Mouse (Mus musculus) urinary bladder, postnatal 4 days (tissue): Measurements from ENCODE around the gene Ankle1.

ENCODE experiments used
- DNase-seq, 2 experiments: peaks; one replicate each; pipeline ENCODE4 v3.0.0; 2021 to 2022; ENCODE audit warnings: low spot score in 2 of 2

Gene Ankle1

DNA sequence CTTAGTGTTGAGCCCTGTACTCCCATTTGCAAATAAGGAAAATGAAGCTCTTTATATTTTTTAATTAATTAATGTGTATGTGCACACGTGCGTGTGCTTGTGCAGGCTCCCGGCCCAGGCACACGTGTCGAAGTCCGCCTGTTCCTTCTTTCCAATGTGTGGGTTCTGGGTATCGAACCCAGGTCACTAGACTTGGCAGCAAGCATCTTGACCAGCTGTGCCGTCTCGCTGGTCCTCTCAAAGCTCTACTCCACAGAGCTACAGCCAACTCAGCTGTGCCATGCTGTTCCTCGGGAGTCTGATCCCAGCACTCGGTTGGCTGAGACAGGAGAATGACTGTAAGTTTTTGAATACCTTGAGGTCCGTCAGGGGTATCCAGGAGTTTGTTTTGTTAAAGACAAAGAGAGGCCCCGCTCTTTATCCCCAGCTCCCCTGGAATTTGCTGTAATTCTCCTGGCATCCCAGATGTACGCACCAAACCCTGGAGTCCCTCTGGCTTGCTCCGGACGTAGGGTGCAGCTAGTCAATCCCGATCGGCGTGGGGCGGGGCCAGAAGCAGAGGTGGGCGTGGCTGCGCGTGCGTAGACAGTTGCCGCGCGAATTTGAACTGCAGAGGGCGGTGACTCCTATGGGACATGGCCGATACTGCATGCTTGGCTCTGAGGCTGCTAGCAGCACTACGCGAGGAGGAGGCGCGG is at the start of gene Ankle1:
TSS of gene Ankle1 (plus strand) at position 610 of the 698 bp plus-strand sequence.
- peak; percentile 94 to 97 for DNase-seq

DNA sequence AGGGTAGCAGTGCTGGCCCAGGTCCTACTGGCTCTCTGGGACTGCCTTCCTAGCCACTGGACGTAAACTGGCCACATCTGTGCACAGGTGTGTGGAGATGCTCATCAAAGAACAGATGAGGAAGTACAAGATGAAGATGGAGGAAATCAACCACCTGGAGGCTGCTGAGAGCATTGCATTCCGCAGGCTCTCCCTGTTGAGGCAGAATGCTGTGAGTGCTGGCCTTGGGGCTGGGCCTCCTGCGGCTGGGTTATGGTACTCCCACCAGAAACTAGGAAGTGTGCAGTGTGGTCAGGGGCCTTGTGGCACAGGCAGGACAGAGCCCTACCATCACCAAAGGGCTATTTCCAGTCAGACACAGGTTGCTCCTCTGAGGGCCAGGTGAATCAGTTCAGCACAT is 47.8 kb upstream of the Ankle1 start:
- no peak for DNase-seq

DNA sequence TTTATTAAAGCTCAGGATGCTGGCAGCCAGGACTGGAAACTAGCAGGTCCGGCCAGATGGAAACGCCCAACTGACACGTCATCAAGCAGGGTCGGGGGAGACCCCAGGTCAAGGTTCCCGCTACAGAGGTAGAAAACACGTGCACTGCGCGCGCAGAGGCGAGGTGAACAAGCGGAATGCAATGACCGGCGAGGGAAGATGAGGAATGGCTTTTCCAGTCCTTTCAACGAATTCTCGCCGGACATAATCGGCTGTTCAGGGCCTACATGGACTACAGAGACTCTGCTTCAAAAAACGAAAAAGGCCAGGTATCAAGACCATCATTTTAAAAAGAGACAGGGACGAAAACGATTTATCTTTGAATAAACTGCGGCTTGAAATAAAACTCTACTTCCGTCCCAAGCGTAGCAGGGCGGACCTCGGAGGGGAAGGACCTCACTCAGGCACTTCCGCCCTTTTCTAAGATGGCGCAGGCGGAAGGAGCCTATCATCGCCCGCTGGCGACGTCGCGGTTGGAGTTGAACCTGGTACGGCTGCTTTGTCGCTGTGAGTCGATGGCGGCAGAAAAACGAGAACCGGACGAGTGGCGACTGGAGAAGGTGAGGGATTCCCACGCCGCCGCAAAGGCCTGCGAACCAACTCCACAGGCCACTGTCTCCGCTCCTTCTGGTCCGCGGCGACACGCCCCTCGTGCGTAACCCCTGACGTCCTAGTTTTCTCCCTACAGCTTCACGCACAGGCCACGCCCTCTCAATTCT is 38.9 kb upstream of the Ankle1 start, which contains the start of gene Use1:
TSS of gene Use1 (plus strand) at position 78 of the 758 bp plus-strand sequence.
- DNase-seq = peak; percentile 85 to 86

DNA sequence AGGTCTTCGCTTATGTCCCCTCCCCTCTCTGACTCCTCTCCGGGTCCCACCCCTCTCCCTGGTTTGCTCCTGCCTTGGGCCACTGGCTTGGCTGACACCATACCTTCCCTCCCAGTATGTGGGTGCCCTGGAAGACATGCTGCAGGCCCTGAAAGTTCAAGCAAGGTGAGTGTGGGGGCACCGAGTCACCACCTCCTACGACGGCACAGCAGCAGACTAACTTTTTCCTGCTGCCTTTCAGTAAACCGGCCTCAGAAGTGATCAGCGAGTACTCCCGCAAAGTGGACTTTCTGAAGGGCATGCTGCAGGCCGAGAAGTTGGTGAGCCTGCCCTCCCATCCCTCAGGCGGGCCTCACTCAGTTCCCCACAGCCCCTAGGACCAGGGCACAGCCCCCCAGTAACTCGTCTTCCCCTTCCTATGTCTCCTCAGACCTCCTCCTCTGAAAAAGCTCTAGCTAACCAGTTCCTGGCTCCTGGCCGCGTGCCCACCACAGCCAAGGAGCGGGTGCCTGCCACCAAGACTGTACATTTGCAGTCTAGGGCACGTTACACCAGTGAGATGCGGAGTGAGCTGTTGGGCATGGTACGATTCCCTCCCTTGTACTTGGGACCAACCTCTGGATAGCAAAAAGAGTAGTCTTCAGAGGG is 38.2 kb upstream of the Ankle1 start:
- DNase-seq = no peak

DNA sequence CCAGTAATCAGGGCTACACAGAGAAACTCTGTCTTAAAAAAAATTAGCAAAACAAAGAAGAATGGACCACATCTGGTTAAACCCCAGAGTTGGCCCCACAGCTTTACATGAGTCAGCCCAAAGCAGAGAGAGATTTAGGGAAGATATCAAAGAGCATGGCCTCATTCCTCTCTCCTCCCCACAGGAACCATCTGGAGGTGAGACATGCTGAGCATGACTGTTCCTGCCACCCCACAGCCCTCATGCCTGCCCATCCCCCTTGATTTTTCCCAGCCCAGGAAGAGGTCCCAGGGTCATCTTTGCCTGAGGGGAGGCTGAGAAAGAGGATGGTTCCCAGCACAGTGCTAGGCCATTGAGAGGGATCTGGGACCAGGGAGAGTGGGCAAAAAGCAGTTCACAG is 37.4 kb upstream of the Ankle1 start:
- DNase-seq = no peak

DNA sequence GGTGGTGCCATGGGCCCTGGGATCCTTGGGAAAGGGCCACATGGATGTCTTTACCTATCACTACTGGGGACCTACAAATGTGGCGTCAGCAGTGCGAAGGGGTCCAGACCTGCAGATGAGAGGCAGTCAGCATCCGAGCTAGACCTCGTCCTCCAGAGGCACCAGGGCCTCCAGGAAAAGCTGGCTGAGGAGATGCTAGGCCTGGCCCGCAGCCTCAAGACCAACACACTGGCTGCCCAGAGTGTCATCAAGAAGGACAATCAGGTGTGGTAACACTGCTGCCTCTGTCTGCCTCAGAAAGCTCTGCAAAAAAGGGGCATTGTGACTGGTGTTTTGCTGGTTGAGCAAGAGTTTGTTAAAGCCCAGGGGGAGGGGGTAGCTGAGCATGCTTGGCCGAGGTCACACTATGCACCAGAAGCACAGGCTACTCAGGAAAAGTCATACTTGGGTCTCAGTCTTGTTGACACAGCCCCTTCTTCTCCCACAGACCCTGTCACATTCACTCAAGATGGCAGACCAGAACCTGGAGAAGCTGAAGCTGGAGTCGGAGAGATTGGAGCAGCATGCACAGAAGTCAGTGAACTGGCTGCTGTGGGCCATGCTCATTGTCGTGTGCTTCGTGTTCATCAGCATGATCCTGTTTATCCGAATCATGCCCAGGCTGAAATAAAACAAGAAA is 36.6 kb upstream of the Ankle1 start:
- DNase-seq = no peak

DNA sequence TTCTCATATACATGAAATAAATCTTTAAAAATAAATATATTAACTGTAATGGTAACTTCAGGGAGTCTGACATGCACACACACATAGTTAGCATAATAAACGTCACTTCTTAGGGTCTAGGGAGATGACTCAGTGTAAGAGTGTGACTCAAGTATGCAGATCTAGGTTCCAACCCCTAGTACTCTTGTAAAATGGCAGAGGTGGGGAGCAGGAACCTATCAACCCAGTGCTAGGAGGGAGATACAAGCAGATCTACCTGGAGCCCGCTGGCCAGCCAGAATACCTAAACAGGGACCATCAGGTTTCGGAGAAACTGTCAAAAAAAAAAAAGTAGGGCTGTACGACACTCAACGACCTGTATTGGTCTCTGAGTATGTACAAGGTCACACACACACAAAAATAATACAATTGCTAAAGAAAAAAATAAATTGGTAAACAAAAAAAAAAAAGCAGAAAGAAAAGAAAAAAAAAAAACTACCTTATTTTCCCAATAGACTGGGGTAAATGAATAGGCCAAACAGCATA is 35.0 kb upstream of the Ankle1 start:
- DNase-seq = no peak

DNA sequence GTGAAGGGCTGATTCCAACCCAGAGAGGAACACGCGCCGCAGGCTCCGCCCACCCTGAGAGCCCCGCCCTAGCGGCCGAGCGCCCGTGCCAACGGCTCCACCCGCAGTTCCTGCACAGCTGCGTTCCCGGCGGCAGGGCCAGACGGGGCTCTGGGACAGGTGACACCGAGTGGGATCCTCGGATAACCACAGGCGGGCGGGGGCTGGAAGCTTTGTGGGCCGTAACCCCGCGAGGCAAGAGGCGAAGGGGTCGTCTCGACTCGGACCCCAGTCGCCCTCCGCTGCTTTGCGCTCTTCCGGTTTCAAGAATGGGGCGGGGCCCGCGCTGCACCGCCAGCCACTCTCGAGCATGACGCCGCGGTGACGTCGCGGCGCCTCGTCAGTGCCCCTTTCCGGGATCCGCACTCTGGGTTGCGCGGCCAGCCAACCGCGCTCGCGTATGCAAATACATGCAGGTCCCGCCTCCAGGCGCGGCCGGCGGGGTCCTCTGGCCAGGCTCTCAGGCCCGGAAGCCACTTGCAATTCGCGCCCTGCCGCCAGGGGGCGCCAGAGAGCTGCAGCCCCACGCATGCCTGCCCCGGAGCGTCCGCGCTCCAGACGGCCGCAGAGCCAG is 34.5 kb upstream of the Ankle1 start, which contains the start of gene Ocel1:
TSS of gene Ocel1 (plus strand) at position 63 of the 613 bp plus-strand sequence.
- DNase-seq = peak; percentile 96

DNA sequence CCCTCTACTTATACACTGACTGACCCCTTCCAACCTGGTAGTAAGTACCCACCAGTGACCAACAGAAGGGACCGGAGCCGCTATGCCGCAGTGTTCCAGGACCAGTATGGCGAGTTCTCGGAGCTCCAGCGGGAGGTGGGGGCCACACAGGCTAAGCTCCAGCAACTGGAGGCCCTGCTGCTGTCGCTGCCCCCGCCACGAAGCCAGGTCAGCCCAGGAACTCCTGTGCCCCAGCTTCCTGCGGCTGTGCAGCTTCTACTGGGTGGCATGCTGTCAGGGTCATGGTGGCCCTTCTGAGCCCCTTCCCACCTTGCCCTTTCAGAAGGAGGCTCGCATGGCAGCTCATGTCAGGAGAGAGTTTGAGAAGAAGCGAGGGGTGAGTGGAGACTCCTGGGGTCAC is 33.4 kb upstream of the Ankle1 start:
- no peak for DNase-seq

DNA sequence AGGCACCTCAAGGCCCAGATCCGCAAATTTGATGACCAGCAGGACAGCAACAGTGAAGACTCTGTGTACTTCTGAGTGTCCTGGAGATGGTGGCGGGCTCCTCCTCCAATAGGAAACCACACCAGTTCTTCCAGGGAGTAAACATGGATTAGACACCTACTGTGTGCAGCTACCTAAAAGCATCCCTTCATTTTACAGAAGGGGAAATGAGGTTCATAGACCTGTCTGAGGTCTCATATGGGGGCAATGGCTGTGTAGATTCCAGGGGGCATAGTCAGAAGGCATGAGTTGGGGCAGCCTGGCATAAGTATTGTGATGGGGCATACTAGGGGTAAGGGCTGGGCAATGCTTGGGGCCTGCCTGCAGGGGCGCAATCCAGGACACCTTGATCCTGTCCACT is 32.8 kb upstream of the Ankle1 start:
- DNase-seq = no peak

DNA sequence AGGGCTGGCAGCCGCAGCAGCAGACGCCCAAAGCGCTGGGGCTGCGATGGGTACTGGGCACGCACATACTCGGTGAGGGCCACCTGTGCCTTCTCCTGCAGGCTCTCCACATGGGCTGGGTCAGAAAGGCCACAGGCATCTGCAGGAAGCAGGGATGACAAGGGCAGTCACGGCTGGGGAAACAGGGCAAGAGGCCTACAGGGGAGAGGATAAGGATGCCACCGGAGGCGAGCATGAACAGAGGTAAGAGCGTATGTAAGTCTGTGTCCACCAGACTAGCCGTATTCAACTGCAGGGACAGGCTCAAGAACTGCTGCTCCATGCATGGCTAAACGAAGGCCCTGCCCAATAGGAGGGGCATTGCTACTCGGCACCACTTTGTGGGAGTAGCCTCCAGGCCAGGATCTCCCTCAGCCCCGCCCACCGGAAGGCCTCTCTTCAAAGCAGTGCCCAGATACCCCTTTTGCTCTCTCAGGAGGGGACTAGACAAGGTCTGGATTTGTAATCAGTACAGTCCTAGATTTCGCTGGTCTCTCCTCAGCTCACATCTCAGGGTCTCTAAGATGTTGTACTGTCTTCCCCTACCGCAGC is 31.1 kb upstream of the Ankle1 start:
- no peak for DNase-seq

DNA sequence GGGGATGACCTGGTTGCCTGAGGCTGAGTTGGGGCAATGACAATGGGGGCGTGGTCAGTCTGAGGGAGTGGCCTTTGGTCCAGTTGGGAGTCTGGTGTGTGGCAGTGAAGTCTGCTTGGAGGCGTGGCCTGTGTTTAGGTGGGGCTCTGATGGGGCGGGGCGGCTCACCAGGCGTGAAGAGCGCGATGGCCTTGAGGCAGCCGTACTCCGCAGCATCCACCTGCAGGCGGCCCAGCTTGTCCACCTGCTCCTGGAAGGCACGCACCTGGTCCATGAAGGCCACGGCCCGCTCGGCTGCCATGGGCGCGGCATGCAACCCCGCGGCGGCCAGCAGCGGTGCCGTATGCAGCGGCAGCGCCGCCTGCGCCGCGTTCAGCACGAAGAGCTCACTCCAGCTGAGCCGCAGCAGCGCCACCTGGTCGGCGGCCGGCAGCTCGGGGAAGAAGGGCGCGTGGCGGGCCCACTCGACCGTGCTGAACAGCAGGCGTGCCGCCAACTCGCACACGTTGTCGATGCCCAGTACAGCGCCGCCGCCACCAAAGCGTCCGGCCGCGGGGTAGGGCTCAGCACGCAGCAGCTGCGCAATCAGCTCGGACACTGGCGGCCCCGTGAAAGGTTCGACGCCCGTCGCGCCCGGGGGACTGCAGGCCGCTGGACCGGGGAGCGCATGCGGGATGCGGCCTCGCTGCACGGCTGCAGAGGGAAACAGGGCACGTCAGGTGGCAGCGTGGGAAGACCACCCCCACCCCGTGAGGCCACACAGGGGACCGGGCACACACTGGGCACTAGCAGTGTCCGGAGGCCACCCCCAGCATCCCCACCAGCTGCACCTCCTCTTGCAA is 30.0 kb upstream of the Ankle1 start:
- DNase-seq = peak in 1 of 2 experiments; percentile 52

DNA sequence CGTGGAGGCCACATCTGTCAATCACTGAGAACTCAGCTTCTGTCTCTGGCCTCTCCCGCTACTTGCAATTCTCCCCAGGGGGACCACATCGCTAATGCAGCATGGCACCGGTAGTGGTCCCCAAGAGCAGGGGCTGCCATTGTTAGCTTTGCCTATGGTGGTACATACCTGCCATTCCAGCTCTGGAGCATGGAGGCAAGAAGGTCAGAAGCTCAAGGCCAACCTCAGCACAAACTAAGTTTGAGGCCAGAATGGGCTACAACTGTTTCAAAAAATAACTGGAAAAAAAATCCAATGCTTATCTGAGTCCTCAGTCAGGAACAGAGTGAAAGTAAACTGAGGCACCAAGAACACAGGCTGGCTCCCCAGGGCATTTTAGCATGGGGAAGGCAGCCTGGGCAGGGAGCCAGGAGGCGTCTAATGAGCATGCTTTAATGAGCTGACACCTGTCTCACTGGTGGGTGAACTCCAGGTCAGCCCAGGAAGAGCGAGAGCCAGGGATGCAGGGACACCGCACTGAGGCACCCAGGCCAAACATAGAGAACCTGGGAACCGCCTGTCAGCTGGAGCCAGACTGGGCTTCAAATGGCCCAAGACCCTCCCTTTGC is 29.3 kb upstream of the Ankle1 start:
- no peak for DNase-seq

DNA sequence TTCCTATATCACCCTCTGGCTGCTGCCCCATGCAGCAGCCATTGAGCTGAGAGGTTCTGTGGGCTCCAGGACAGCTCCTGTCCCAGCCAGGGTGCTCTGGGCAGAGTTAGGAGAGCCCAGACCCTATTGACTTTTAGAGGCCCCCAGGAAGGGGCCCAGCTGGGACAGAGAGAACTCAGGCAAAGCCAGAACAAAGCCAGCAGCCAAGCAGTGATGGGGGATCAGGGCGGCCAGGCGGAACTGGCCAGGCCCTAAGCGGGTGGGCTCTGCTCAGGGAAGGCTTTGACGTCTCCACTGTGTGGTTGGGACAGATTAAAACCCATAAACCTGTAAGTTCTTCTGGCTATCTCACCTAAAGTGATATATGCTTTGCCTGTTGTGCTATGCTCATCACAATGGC is 26.8 kb upstream of the Ankle1 start:
- DNase-seq = no peak

DNA sequence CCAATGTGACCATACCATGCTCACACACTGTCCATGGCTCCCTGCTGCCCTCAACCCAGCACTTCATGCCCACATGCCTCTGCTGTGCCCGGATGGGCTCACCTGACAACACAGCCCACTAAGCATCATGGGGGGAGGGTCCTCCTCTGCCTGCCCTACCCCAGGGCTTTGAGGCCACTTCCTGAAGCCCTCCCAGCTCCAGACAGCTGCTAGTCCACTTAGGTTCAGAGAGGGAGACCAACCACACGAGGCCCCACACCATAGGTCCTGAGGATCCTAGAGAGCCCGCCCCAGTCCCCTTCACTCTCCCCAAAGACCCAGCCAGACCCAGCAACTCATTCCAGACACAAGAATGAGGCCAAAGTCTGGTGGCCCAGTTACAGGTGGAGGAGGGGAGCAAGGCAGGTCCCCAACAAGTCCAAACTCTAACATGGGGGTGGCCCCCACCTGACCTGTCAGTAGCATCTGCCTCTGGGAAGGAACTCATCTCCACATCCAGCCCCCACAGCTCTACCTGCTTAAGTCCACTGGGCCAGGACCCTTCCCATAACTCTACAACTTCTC is 26.2 kb upstream of the Ankle1 start:
- DNase-seq = no peak

DNA sequence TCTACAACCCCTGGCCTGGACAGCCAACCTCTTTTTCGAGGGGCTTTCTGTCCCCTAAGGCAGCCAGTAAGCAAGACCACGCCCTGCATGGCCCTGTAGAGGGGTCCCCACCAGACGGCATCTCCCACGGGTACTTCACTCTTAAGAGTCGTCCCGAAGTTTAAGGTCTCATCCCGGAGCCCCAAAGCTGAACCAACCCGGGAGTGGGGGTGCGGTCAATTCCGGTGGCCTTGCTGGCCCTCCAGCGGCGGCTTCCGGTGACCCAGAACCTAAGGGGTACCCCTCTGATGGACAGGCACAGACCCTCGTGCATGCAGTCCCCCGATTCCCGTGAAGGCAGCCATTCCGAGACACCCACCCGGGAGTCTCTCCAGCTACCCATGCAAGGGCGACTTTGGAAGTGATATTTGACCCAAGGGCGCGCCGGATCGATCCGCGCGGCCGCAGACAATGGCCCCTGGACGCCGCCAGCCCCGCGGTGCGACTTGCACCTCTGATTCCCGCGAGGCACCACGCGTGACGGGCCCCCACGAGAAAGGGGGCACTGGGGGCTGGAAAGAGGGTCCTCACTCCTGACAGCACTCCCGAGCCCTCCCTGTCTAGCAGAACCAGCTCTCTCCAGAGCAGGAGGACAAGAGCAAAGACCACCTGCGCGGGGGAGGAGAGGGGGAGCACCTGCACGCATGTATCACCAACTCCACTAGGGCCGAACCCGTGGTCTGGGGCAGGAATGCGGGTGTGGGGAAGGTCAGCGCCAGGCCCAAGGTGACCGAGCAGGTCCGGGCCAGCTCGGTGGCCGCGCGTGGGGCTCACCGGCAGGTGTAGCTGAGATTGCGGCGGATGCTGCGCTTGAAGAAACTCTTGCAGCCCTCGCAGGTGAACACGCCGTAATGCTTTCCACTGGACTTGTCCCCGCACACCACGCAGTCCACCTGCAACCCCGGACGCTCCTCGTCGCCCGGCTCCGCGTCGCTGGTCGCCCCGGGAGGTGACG is 25.3 kb upstream of the Ankle1 start:
- DNase-seq = no peak

DNA sequence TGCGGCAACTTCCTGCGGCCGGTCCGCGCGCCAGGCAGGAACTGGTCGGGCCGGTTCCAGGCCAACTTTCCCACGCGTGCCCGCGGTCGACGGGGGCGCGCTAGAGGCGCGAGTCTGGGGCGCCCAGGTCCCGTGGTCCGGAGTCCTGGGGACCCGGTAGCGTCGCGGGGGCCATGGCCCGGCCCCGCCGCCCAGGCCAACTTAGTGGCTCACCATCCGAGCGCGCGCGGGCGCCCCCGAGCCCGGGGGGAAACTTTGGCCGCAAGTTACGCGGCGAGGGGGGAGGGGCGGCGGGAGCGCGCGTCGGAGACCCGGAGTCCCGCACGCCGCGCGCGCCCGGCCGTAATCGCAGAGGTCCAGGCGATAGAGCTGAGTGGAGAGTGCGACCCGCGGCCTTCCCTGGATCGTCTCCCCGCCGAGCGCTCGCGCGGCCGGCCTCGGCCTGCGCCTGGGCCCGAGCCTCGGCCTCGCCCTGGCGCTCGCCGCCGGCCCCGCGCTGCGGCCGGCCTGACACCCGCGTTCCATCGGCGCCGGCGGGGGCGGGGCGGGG is 24.3 kb upstream of the Ankle1 start, which contains the start of gene Nr2f6:
TSS of gene Nr2f6 (minus strand) at position 540 of the 550 bp plus-strand sequence.
- DNase-seq = peak; percentile 76 to 81
